Mouse (Mus musculus): ENCODE data around the gene Lrwd1. TPM values are rescaled to one million over a fixed set of nuclear protein-coding genes. Genes with fewer than 3 reads are reported as not detected.

The Lrwd1 gene
- polyA plus RNA-seq, 1 experiment from 2014 or later, result 34.1 TPM

DNA sequence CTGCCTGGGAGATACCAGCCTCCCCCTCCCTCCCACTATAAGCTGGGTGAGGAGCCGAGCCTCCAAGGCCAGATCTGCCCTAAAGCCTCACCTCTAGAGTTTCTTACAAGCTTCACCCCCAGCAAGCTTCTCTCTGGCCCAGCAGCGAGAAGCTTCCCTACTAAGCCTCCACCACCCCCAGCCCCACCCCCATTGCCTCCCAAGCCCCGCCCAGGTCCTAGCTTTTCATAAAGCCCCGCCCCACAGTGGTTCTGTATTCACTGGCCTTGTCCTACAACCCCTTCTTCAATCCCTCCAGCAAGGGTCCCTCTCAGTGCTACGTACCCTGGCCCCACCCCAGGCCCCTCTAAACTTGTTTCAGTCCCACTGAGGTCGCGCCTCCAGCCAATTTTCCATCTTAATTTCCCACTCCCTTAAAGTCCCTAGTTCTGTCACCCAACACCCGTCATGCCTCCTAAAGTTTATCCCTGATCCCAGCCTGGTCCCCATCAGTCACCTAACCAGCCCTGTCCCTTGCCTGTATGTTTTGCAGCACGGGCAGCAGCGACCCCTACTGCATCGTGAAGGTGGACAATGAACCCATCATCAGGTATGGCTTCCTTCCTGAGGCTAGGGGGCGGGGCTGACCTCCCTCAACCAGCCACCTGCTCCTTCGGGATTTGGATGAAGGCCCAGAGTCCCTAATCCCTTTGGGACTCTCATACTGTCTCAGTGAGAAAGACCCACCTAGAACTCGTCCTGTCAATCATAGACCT, 46.9 kb downstream of the Lrwd1 start:
- WGBS (ENCODE audit: insufficient replicate concordance), result 22% methylated on average over 14 of the region's 14 CpGs
- no peaks in the 10 kb centered on the region for H3K36me3 ChIP-seq (replicated peaks)
- no peak overlapping the region for H3K4me2 ChIP-seq
- H3K4me3 ChIP-seq (replicated peaks), result no peak overlapping the region
- peaks cover 36% of the 10 kb centered on the region for H3K27me3 ChIP-seq
- no peaks in the 10 kb centered on the region for H3K9me3 ChIP-seq (replicated peaks)
- no peak overlapping the region for H3K27ac ChIP-seq (replicated peaks)
- ATAC-seq (ENCODE audit: insufficient read depth), result no peak
- H3K9ac ChIP-seq, result no peak overlapping the region
- peaks cover 20% of the 10 kb centered on the region for H3K4me1 ChIP-seq (replicated peaks)

DNA sequence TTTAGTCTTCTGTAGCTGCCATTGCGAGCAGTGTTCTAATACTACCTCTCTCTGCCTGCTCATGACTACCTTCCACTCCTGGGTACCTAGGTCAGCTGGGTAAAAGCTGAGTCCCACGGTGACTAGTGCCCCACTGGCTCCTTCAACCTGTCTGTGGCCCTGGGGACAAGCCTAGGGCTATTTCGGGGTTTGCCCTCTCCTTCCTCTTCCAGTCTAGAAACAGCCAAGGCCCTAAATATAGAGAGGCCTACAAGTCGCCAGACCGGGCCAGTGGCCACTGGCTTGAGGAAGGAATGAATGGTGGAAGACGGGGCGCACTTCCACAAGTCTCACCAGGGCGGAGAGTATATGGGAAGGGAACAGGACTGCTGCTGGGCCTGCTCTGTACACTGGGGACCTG, 49.6 kb downstream of the Lrwd1 start:
- H3K27me3 ChIP-seq, result peaks cover 42% of the 10 kb centered on the region
- no peaks in the 10 kb centered on the region for H3K9me3 ChIP-seq (replicated peaks)
- H3K4me1 ChIP-seq (replicated peaks), result peaks cover 29% of the 10 kb centered on the region

DNA sequence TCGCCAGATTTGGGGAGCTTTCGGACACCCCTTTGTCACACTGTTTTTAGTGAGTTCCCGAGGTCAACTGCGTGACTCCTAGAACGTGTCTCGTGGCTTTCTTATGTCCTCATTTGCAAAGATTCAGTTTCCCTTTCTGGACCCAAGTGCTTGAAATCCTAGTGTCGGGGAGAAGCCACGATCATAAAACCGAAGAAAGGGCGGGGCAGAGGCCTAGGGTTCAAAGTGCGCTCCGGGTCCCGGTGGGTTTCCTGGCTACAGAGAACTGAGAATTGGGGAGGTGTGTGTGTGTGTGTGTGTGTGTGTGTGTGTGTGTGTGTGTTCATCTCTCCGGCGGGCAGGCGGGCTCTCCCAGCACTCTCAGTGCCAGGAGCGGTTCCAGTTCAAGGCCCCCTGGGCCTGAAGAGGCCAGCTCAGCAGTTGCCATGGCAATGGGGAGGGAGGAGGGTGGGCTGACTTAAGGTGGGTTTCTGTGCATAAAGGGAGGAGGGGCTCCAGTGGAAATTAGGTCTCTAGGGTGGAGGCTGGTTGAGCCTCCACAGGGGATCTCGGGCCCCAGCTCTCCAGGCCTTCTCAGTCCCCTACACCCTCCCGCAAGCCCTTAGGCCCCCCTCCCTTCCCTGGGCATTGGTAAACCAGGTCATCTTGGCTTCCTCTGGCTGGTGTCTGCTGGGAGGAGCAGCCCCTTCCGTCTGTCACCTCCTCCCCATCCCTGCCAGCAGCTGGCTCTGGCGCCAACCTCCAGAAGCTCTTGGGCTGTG, 50.8 kb downstream of the Lrwd1 start:
- Histone ChIP-seq H3K27me3 (peaks cover 42% of the 10 kb centered on the region), H3K4me1 (replicated peaks) (peaks cover 29% of the 10 kb centered on the region), H3K27ac (replicated peaks) (no peak overlapping the region), H3K4me2 (peak overlapping the region; percentile 85), H3K9me3 (replicated peaks) (no peaks in the 10 kb centered on the region), H3K36me3 (replicated peaks) (no peaks in the 10 kb centered on the region), H3K4me3 (replicated peaks) (peak overlapping the region; percentile 54; the same call in 1 of the 2 replicates), H3K9ac (no peak overlapping the region)
- no peak for ATAC-seq (ENCODE audit: insufficient read depth)
- WGBS (ENCODE audit: insufficient replicate concordance), result 29% methylated on average over 21 of the region's 21 CpGs

More for the DNA sequence above, 49.6 kb downstream of the Lrwd1 start:
- no peak overlapping the region for H3K27ac ChIP-seq (replicated peaks)
- H3K4me2 ChIP-seq, result no peak overlapping the region
- H3K4me3 ChIP-seq (replicated peaks), result no peak overlapping the region
- ATAC-seq (ENCODE audit: insufficient read depth), result no peak
- WGBS (ENCODE audit: insufficient replicate concordance), result 63% methylated on average over 8 of the region's 8 CpGs
- H3K36me3 ChIP-seq (replicated peaks), result no peaks in the 10 kb centered on the region
- H3K9ac ChIP-seq, result no peak overlapping the region

GRCm38 (mm10) chr5:136084144-136084881, 51.6 kb downstream of the Lrwd1 start:
- Histone ChIP-seq H3K9me3 (replicated peaks) (no peaks in the 10 kb centered on the region), H3K4me1 (replicated peaks) (peaks cover 29% of the 10 kb centered on the region), H3K4me2 (peak overlapping the region; percentile 85), H3K36me3 (replicated peaks) (no peaks in the 10 kb centered on the region), H3K27ac (replicated peaks) (no peak overlapping the region), H3K9ac (peak overlapping the region; percentile 35; the same call in 1 of the 2 replicates), H3K4me3 (replicated peaks) (peak overlapping the region; percentile 54), H3K27me3 (peaks cover 41% of the 10 kb centered on the region)
- peak; percentile 2; the same call in 1 of the 2 replicates for ATAC-seq (ENCODE audit: insufficient read depth)
- WGBS (ENCODE audit: insufficient replicate concordance), result 3% methylated on average over 23 of the region's 23 CpGs

DNA sequence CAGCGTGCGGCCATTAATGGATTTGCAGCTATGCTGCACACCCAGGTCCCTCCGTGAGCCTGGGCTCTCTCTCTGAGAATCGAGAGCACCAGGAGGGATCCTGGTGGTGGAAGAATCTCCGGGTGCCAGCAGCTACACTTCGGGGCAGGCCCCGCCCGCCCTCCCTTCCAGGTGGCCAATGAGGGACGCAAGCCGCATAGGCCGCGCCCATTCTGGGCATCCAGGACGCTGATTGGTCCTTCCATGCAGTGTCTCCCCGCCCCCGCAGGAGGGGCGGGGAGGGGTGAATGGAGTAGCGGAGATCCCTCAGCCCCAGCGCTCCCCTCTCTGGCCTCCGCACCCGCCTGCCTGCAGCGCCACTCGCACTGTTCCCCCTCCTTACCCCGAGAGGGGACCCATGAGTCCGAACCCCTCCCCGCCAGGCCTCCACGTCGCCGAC, 52.2 kb downstream of the Lrwd1 start, which contains the start of gene Rasa4:
Gene Rasa4 (plus strand): TSS at position 248 of the 439 bp plus-strand sequence.
- peak; percentile 94 for ATAC-seq (ENCODE audit: insufficient read depth)
- H3K9ac ChIP-seq, result peak within 1 kb of the TSS; percentile 35; the same call in 1 of the 2 replicates
- H3K4me1 ChIP-seq (replicated peaks), result peaks cover 26% of the 10 kb centered on the region
- 1% methylated on average over 28 of the region's 28 CpGs for WGBS (ENCODE audit: insufficient replicate concordance)
- H3K4me2 ChIP-seq, result peak within 1 kb of the TSS; percentile 85
- H3K4me3 ChIP-seq (replicated peaks), result peak within 1 kb of the TSS; percentile 54
- no peak within 1 kb of the TSS for H3K27ac ChIP-seq (replicated peaks)
- H3K27me3 ChIP-seq, result peaks cover 39% of the 10 kb centered on the region
- no peaks in the 10 kb centered on the region for H3K36me3 ChIP-seq (replicated peaks)
- H3K9me3 ChIP-seq (replicated peaks), result no peaks in the 10 kb centered on the region

DNA sequence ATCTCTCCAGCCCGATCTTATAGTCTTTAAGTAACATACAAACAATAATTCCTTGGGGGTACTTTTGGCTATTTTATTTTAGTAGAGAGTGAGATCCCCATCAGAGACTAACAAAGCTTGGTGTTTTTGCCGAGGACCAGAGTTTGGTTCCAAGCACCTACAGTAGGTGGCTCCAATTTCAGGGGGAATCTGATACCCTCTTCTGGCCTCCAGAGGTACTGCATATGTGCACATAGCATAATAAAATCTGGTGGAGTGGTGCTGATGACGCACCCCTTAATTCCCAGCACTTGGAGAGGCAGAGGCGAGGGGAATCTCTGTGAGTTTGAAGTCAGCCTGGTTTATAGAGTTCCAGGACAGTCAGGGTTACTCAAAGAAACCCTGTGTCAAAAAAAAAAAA, 53.5 kb downstream of the Lrwd1 start:
- 52% methylated on average over 4 of the region's 4 CpGs for WGBS (ENCODE audit: insufficient replicate concordance)
- Histone ChIP-seq H3K4me2 (no peak overlapping the region), H3K36me3 (replicated peaks) (no peaks in the 10 kb centered on the region), H3K4me1 (replicated peaks) (peaks cover 22% of the 10 kb centered on the region), H3K4me3 (replicated peaks) (no peak overlapping the region), H3K27ac (replicated peaks) (no peak overlapping the region), H3K9me3 (replicated peaks) (no peaks in the 10 kb centered on the region), H3K9ac (no peak overlapping the region), H3K27me3 (peaks cover 34% of the 10 kb centered on the region)
- ATAC-seq (ENCODE audit: insufficient read depth), result no peak

DNA sequence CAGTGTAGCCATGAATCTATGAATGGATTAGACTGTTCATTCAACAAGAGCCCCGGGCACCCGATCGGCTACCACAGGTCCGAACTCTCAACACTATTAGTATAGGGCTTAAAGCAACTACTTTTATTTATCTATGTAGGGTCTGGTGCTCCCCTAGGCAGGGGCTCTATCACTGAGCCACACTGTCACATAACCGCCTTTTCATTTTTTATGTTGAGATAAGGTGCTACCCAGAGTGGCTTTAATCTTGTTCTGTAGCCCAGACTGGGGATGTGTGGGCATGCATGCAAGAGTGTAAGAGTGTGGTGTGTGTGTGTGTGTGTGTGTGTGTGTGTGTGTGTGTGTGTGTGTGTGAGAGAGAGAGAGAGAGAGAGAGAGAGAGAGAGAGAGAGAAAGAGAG, 57.7 kb downstream of the Lrwd1 start:
- H3K4me3 ChIP-seq (replicated peaks), result no peak overlapping the region
- ATAC-seq (ENCODE audit: insufficient read depth), result no peak
- H3K9me3 ChIP-seq (replicated peaks), result no peaks in the 10 kb centered on the region
- H3K36me3 ChIP-seq (replicated peaks), result no peaks in the 10 kb centered on the region
- H3K4me1 ChIP-seq (replicated peaks), result peaks cover under 1% of the 10 kb centered on the region
- H3K27me3 ChIP-seq, result peaks cover 17% of the 10 kb centered on the region
- 69% methylated on average over 5 of the region's 5 CpGs for WGBS (ENCODE audit: insufficient replicate concordance)
- no peak overlapping the region for H3K27ac ChIP-seq (replicated peaks)
- H3K9ac ChIP-seq, result no peak overlapping the region
- no peak overlapping the region for H3K4me2 ChIP-seq

DNA sequence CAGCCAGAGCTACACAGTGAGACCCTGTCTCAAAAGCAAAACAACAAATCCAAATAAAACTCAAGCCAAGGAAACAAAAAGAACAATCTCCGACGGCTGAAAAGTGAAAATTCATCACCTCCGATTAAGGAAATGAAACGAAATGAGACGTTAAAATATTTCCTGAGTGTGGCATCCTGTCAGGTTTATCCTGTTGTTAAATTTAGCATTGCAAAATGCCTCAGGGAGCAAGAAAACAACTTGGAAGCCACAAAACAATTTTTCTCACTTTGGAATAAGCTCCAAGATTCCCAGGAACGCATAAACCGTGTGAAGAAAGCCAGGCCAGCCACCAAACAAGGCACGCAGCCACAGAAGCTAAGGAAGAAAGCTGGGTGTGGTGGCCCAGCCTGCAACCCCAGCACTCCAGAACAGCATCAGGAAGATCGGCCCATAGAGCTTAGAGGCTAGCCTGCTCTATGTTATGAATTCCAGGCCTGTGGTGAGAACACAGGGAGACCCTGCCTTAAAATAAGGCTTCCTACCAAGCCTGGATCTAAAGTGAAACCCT, 58.8 kb downstream of the Lrwd1 start:
- Histone ChIP-seq H3K9me3 (replicated peaks) (no peaks in the 10 kb centered on the region), H3K36me3 (replicated peaks) (no peaks in the 10 kb centered on the region), H3K4me3 (replicated peaks) (no peak overlapping the region), H3K9ac (no peak overlapping the region), H3K27ac (replicated peaks) (no peak overlapping the region), H3K27me3 (peaks cover 10% of the 10 kb centered on the region), H3K4me1 (replicated peaks) (no peaks in the 10 kb centered on the region), H3K4me2 (no peak overlapping the region)
- ATAC-seq (ENCODE audit: insufficient read depth), result no peak
- 50% methylated on average over 9 of the region's 9 CpGs for WGBS (ENCODE audit: insufficient replicate concordance)

GRCm38 (mm10) chr5:136076284-136076683, 59.6 kb downstream of the Lrwd1 start:
- Histone ChIP-seq H3K27ac (replicated peaks) (no peak overlapping the region), H3K4me3 (replicated peaks) (no peak overlapping the region), H3K9me3 (replicated peaks) (no peaks in the 10 kb centered on the region), H3K36me3 (replicated peaks) (no peaks in the 10 kb centered on the region), H3K9ac (no peak overlapping the region), H3K27me3 (peaks cover 10% of the 10 kb centered on the region), H3K4me1 (replicated peaks) (no peaks in the 10 kb centered on the region), H3K4me2 (no peak overlapping the region)
- WGBS (ENCODE audit: insufficient replicate concordance), result 55% methylated on average over 7 of the region's 7 CpGs
- no peak for ATAC-seq (ENCODE audit: insufficient read depth)

GRCm38 (mm10) chr5:136075076-136075475, 60.8 kb downstream of the Lrwd1 start:
- Histone ChIP-seq H3K9ac (no peak overlapping the region), H3K27me3 (peaks cover 10% of the 10 kb centered on the region), H3K9me3 (replicated peaks) (no peaks in the 10 kb centered on the region), H3K4me2 (no peak overlapping the region), H3K36me3 (replicated peaks) (no peaks in the 10 kb centered on the region), H3K4me1 (replicated peaks) (no peaks in the 10 kb centered on the region), H3K27ac (replicated peaks) (no peak overlapping the region), H3K4me3 (replicated peaks) (no peak overlapping the region)
- WGBS (ENCODE audit: insufficient replicate concordance), result 41% methylated on average over 5 of the region's 5 CpGs
- ATAC-seq (ENCODE audit: insufficient read depth), result no peak
